In genomic region chr1:90956245-90957096, GRCm38 (mm10) we compare ENCODE assay signal across 9 mouse cellular contexts. TPM values are rescaled to one million over a fixed set of nuclear protein-coding genes. Genes with fewer than 3 reads are reported as not detected.
DNase-seq lines count a peak whose midpoint lies in the region; ATAC-seq and TF ChIP-seq lines count a peak whose summit lies in the region.
"Had no signal": no experiment of that assay in that cellular context is flagged by ENCODE, and none has a peak within 500 bp of the region (broad histone marks: within the 10 kb centered on the region; RNA-seq: fewer than 3 reads in every experiment).

No protein-coding gene starts in this region.

- TF ChIP-seq CTCF in E14TG2a.4 (conservative IDR thresholded peaks at IDR 0.05; ENCODE audit: low read length), result peak; percentile 79

- H3K4me1 ChIP-seq in E14TG2a.4 (replicated peaks; ENCODE audit: low read depth, low read length), result 0 out of 2 replicates have a peak, but pooled peaks cover 3% of the 10 kb centered on the region
- H3K4me1 ChIP-seq in lung, embryonic 15.5 days, result peaks cover 4% of the 10 kb centered on the region

- peak; percentile 72 for DNase-seq in adrenal gland, postnatal 14 days
- peak; percentile 73 for DNase-seq in embryo, embryonic 9.5 days (ENCODE audit: extremely low spot score)
- DNase-seq in heart, postnatal 36 days, result peak; percentile 60 to 68
- peak; percentile 83 for DNase-seq in layer of hippocampus, adult 11-12 months (ENCODE audit: low spot score)
- peak; percentile 57 for DNase-seq in right cerebral cortex, adult 18-20 months

- H3K9me3 ChIP-seq in E14TG2a.4 (ENCODE audit: low read length), result no peaks in the 10 kb centered on the region
- no peaks in the 10 kb centered on the region for H3K9me3 ChIP-seq in lung, embryonic 15.5 days

- H3K27ac ChIP-seq in lung, embryonic 15.5 days, result no peak overlapping the region

- intact Hi-C loops in heart, postnatal 36 days (cut with DNase I), result loop anchor here (1.0 to 2.0 kb wide), 4 partner anchors 28 to 896 kb away; no protein-coding TSS in a partner anchor

- H3K9ac ChIP-seq in lung, embryonic 15.5 days, result no peak overlapping the region

- WGBS in lung, embryonic 15.5 days, result 31% methylated on average over 7 of the region's 7 CpGs

- H3K4me3 ChIP-seq in E14TG2a.4 (replicated peaks; ENCODE audit: low read length), result no peak overlapping the region
- no peak overlapping the region for H3K4me3 ChIP-seq in lung, embryonic 15.5 days

- peaks cover 30% of the 10 kb centered on the region for H3K27me3 ChIP-seq in E14TG2a.4 (ENCODE audit: insufficient read depth, low read length)
- H3K27me3 ChIP-seq in lung, embryonic 15.5 days, result peaks cover 6% of the 10 kb centered on the region; the same call in 1 of the 2 replicates

- H3K36me3 ChIP-seq in E14TG2a.4 (ENCODE audit: insufficient read depth, low read length), result no peaks in the 10 kb centered on the region
- no peaks in the 10 kb centered on the region for H3K36me3 ChIP-seq in lung, embryonic 15.5 days

- no peak overlapping the region for H3K4me2 ChIP-seq in lung, embryonic 15.5 days

- peak; percentile 53; the same call in 1 of the 2 replicates for ATAC-seq in lung, embryonic 15.5 days (ENCODE audit: borderline replicate concordance, extremely low read depth, low FRiP score, low TSS enrichment)
- ATAC-seq in inflammation-experienced regulatory T-cells, adult 6 months, result no peak

RNA-seq across cellular contexts. Expression of gene Prlh, which starts 3.6 kb away (rescaled TPM):
- not detected in 2 replicates for total RNA-seq in adrenal gland, postnatal 14 days (2021)
- not detected for total RNA-seq in heart, postnatal 36 days (2021)
- polyA plus RNA-seq in lung, embryonic 15.5 days (2015; fragmentation: Nextera tagmentation; extraction: Ambion mirVana), result not detected in 2 replicates
- polyA plus RNA-seq in inflammation-experienced regulatory T-cells, adult 6 months (2017; shearing (Covaris generic)), result not detected
- polyA plus RNA-seq: heart, embryonic 16.5 days had no signal

RNA-seq across cellular contexts. Expression of gene Rab17, which starts 13.0 kb away (rescaled TPM):
- 0.64 and 2.7 TPM in 2 replicates for total RNA-seq in adrenal gland, postnatal 14 days (2021)
- 1 to 10 TPM; 2.0 to 2.1 TPM for total RNA-seq in heart, postnatal 36 days (2021)
- 3.1 and 3.8 TPM in 2 replicates for polyA plus RNA-seq in lung, embryonic 15.5 days (2015; fragmentation: Nextera tagmentation; extraction: Ambion mirVana)
- not detected for polyA plus RNA-seq in inflammation-experienced regulatory T-cells, adult 6 months (2017; shearing (Covaris generic))

RNA-seq across cellular contexts. Expression of gene Mlph, which starts 41.6 kb away (rescaled TPM):
- 1.6 and 1.8 TPM in 2 replicates for total RNA-seq in adrenal gland, postnatal 14 days (2021)
- total RNA-seq in heart, postnatal 36 days (2021), result under 1 TPM; 0.61 to 0.70 TPM
- 0.59 and 1.3 TPM in 2 replicates for polyA plus RNA-seq in lung, embryonic 15.5 days (2015; fragmentation: Nextera tagmentation; extraction: Ambion mirVana)
- polyA plus RNA-seq in inflammation-experienced regulatory T-cells, adult 6 months (2017; shearing (Covaris generic)), result not detected

RNA-seq across cellular contexts. Expression of gene Lrrfip1, which starts 42.1 kb away (rescaled TPM):
- total RNA-seq in adrenal gland, postnatal 14 days (2021), result 49.4 and 61.1 TPM in 2 replicates
- 10 to 100 TPM; 69.1 to 80.9 TPM for total RNA-seq in heart, postnatal 36 days (2021)
- 54.8 and 60.6 TPM in 2 replicates for polyA plus RNA-seq in lung, embryonic 15.5 days (2015; fragmentation: Nextera tagmentation; extraction: Ambion mirVana)
- 100 to 1,000 TPM; 200 to 230 (median 201) TPM for polyA plus RNA-seq in inflammation-experienced regulatory T-cells, adult 6 months (2017; shearing (Covaris generic))
